Mouse (Mus musculus): ENCODE results near the gene A330070K13Rik. TPM values are rescaled to one million over a fixed set of nuclear protein-coding genes. Genes with fewer than 3 reads are reported as not detected.
A peak's percentile ranks its signal among the peaks of the same experiment; 100 is the strongest.

A330070K13Rik gene
- polyA plus RNA-seq (2015; fragmentation: Nextera tagmentation; extraction: Ambion mirVana) = 0.26 and 0.45 TPM in 2 replicates

DNA sequence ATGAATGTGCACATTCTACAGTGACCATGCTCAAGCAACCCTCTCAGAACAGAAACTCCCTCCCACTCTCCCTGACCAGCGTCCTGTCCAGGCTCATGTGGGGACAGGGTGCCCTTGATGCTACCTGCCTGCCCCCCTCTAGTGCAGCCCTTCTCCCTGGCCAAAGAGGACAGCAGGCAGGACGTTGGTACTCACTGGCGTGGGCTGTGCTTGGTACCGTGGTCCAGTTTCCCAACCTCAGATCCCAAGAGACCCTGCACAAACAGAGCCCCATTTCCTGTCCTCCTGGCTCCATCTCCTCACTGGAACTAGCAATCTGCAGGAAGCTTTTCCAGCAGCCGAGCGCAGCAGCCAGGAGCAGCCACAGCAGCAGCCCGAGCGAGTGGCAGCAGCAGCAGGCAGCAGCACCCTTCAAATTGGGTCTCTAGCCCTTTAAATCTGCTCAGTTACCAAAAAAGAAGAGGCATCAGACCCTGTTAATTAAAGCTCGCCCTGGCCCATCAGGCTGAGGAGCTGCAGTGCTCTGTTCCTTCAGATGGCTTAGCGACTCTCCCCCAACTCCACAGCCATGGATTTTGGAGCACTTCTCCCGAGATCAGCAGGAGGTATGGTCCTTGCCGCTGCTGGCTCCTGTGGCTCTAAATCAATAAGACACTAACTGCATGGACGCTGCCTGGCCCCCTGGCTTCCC lies at the start of gene A330070K13Rik:
Gene A330070K13Rik, minus strand, starts transcription at position 410 of the 691 bp plus-strand sequence.
- H3K27me3 ChIP-seq (replicated peaks) = no peaks in the 10 kb centered on the region
- peaks cover 12% of the 10 kb centered on the region for H3K4me1 ChIP-seq
- H3K4me3 ChIP-seq (replicated peaks) = peak within 1 kb of the TSS; percentile 20
- no peak within 1 kb of the TSS for H3K27ac ChIP-seq (replicated peaks)
- 18% methylated on average over 13 of the region's 13 CpGs for WGBS
- peak within 1 kb of the TSS; percentile 5; the same call in 1 of the 2 replicates for H3K9ac ChIP-seq (replicated peaks)
- no peaks in the 10 kb centered on the region for H3K36me3 ChIP-seq
- ATAC-seq (ENCODE audit: low FRiP score) = no peak
- no peaks in the 10 kb centered on the region for H3K9me3 ChIP-seq (replicated peaks)
- peak within 1 kb of the TSS; percentile 53 for H3K4me2 ChIP-seq

DNA sequence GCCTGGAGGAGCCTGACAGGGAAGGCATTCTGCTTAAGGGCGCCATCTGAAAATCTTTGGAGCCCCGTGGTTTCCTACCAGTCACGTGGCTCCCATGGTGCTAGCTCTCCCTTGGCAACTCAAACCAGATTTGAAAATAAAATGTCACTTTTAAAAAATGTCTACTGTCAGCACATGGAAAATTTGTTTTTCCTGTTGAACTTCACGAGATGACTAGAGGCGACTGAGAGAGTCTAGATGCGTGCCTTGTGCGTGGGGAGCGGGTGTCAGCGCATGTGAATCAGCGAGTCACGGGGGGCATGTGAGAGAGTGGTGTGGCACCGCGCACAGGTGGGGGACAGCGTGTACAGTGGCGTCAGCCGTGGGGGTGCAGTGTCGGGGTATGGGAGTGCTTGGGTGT lies 27.1 kb upstream of the A330070K13Rik start:
- WGBS = 96% methylated on average over 17 of the region's 17 CpGs
- Histone ChIP-seq H3K27me3 (replicated peaks) (no peaks in the 10 kb centered on the region), H3K27ac (replicated peaks) (no peak overlapping the region), H3K4me2 (no peak overlapping the region), H3K4me1 (no peaks in the 10 kb centered on the region), H3K36me3 (no peaks in the 10 kb centered on the region), H3K9ac (replicated peaks) (no peak overlapping the region), H3K4me3 (replicated peaks) (no peak overlapping the region), H3K9me3 (replicated peaks) (peaks cover 6% of the 10 kb centered on the region; the same call in 1 of the 2 replicates)
- ATAC-seq (ENCODE audit: low FRiP score) = no peak

DNA sequence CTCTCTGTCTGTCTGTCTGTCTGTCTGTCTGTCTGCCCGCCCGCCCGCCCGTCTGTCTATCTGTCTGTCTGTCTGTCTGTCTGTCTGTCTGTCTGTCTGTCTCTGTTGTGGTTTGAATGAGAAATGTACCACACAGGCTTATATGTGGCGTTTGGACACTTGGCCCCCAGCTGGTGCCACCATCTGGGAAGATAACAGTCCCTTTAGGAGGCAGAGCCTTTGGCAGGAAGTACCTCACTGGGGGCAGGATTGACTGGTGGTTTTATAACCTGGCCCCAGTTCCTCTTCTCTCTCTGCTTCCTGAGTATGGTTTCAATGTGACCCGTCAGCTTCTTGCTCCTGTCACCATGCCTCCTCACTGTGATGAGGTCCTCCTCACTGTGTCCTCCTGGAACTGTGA lies 25.3 kb upstream of the A330070K13Rik start:
- Histone ChIP-seq H3K4me3 (replicated peaks) (no peak overlapping the region), H3K4me1 (no peaks in the 10 kb centered on the region), H3K9me3 (replicated peaks) (peaks cover 6% of the 10 kb centered on the region; the same call in 1 of the 2 replicates), H3K27me3 (replicated peaks) (no peaks in the 10 kb centered on the region), H3K9ac (replicated peaks) (no peak overlapping the region), H3K36me3 (no peaks in the 10 kb centered on the region), H3K4me2 (no peak overlapping the region), H3K27ac (replicated peaks) (no peak overlapping the region)
- ATAC-seq (ENCODE audit: low FRiP score) = no peak
- 92% methylated on average over 6 of the region's 6 CpGs for WGBS

DNA sequence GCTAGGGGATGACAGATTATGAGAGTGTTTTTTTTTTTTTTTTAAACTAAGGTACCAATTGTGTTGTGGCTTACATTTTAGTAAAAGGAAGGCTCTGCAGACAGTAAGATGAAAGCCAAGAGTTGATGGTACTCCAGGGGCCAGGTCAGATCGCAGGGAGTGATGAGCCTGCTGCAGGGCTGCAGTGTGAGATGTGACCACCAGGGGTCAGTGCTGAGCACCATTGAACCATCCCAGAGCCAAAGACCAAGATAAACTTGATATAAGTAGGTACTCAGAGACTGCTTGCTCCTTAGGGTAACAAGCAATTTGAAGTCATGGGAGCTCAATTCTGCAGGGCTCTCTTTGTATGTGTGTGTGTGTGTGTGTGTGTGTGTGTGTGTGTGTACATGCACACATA lies 20.8 kb upstream of the A330070K13Rik start:
- Histone ChIP-seq H3K27me3 (replicated peaks) (no peaks in the 10 kb centered on the region), H3K4me3 (replicated peaks) (no peak overlapping the region), H3K36me3 (no peaks in the 10 kb centered on the region), H3K9me3 (replicated peaks) (no peaks in the 10 kb centered on the region), H3K4me1 (no peaks in the 10 kb centered on the region), H3K27ac (replicated peaks) (no peak overlapping the region), H3K4me2 (no peak overlapping the region), H3K9ac (replicated peaks) (no peak overlapping the region)
- ATAC-seq (ENCODE audit: low FRiP score) = no peak
- WGBS = 15% methylated on average over 1 of the region's 1 CpGs

DNA sequence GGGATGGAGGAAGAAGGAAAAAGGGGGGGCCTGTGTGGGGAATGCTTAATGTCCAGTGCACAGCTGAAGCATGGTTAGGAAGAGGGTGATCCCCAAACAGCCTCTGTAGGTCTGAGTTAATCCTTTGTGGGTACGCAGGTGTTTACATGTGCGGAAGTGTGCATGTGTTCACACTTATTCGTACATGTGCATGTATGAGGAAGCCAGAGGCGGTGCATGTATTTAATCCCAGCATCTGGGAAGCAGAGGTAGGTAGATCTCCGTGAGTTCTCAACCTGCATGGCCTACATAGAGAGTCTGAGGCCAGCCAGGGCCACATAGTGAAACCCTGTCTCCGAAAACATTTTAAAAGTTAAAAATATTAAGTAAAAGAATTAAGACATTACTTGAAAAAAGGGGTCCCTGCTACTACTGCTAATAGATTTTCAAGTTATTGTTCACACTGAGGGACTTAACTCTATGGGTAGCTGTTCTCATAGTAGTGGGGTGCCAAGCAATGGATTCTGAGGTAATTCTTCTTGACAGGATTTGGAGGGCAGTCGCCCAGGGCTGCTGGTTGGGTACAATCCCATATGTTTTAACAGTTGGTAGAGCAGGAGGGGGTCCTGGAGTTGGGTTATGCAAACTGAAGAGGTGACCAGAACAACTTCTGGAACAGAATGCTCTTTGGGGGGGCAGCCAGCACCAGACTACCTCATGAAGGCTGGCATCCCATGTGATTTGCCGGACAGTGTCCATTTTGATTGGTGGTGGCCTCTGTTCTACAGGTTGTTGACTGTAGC lies 15.9 kb upstream of the A330070K13Rik start:
- no peak overlapping the region for H3K4me2 ChIP-seq
- WGBS = 91% methylated on average over 8 of the region's 8 CpGs
- no peak for ATAC-seq (ENCODE audit: low FRiP score)

DNA sequence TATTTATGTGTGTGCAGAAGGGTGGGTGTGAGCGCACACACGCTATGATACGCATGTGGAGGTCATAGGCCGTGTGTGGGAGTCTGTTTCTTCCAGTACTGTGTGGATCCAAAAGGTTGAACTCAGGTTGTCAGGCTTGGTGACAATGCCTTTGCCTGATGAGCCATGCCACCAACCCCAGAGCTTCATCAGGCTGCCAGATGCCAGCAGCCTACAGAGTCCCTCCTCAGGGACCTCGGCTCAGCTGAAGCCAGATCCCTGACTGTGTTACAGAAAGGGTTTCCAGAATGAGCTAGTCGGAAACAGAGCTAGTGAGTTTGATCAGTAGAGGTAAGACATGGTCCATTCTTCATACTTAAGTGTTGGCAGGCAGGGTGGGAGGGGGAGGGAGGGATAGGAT lies 10.7 kb upstream of the A330070K13Rik start:
- peak; percentile 47; the same call in 1 of the 2 replicates for ATAC-seq (ENCODE audit: low FRiP score)
- no peak overlapping the region for H3K4me3 ChIP-seq (replicated peaks)
- H3K9me3 ChIP-seq (replicated peaks) = no peaks in the 10 kb centered on the region
- no peak overlapping the region for H3K4me2 ChIP-seq
- H3K9ac ChIP-seq (replicated peaks) = no peak overlapping the region
- peak overlapping the region; percentile 35; the same call in 1 of the 2 replicates for H3K27ac ChIP-seq (replicated peaks)
- H3K4me1 ChIP-seq = peaks cover 9% of the 10 kb centered on the region
- H3K36me3 ChIP-seq = no peaks in the 10 kb centered on the region
- WGBS = 66% methylated on average over 6 of the region's 6 CpGs
- H3K27me3 ChIP-seq (replicated peaks) = no peaks in the 10 kb centered on the region

More for the DNA sequence above, 15.9 kb upstream of the A330070K13Rik start:
- H3K27ac ChIP-seq (replicated peaks) = no peak overlapping the region
- no peaks in the 10 kb centered on the region for H3K27me3 ChIP-seq (replicated peaks)
- H3K9ac ChIP-seq (replicated peaks) = no peak overlapping the region
- H3K9me3 ChIP-seq (replicated peaks) = no peaks in the 10 kb centered on the region
- H3K36me3 ChIP-seq = no peaks in the 10 kb centered on the region
- no peaks in the 10 kb centered on the region for H3K4me1 ChIP-seq
- H3K4me3 ChIP-seq (replicated peaks) = no peak overlapping the region

DNA sequence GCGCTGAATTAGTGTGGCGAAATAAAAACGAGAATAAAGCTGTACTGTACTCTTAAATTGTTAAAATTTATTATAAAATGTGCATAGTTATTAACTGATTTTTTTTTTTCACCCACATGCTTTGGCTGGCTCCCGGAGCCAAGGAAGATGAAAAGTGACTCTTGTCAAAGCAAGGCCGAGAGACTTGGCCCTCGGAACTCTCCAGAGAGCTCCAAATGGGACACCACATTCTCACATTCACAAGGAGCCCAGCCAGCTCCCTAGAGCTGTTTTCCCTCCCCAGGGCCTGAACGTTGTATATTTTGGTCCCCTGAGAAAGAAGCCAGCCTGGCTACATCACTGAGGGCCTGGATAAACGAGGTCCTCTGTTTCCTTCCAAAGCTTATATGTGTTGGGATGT lies 10.0 kb upstream of the A330070K13Rik start:
- H3K4me3 ChIP-seq (replicated peaks) = no peak overlapping the region
- H3K27me3 ChIP-seq (replicated peaks) = no peaks in the 10 kb centered on the region
- no peak overlapping the region for H3K9ac ChIP-seq (replicated peaks)
- no peaks in the 10 kb centered on the region for H3K36me3 ChIP-seq
- H3K27ac ChIP-seq (replicated peaks) = peak overlapping the region; percentile 61; the same call in 1 of the 2 replicates
- peaks cover 9% of the 10 kb centered on the region for H3K4me1 ChIP-seq
- no peak for ATAC-seq (ENCODE audit: low FRiP score)
- H3K9me3 ChIP-seq (replicated peaks) = no peaks in the 10 kb centered on the region
- H3K4me2 ChIP-seq = no peak overlapping the region
- 63% methylated on average over 8 of the region's 8 CpGs for WGBS

DNA sequence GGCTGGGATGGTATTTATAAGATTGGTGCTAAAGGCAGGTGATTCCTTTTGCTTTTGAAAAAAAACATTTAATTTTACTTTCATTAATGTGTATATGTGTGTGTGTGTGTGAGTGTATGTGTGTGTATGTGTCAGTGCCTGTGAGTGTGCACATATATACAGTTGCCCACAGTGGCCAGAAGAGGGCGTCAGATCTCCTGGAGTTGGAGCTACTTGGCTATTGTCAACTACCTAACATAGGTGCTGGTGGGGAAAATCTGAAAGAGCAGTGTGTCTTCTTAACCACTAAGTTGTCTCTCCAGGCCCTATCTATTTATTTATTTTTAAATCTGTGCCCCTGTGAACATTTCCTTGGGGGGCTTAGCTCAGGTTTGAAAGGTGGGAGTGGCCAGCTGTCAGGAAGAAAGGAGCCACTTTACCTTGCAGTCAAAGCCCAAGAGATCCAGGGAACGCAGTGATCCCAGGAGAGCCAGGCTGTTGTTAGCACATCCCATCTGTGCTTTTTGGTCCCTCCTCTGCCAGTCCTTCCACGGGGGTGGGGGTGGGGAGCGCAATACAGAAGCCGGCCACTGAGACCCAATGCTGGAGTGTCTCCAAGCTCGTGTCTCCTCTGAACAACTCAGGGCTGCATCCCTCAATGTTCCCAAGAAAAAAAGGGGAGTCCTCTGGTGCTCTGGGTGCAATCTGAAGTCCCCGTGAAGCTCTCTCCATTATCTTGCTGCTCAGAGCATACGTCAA lies 9.4 kb upstream of the A330070K13Rik start:
- Histone ChIP-seq H3K9ac (replicated peaks) (no peak overlapping the region), H3K4me2 (0 out of 2 replicates have a peak overlapping the region, but pooled peaks have one; percentile 13), H3K9me3 (replicated peaks) (no peaks in the 10 kb centered on the region), H3K36me3 (no peaks in the 10 kb centered on the region), H3K27me3 (replicated peaks) (no peaks in the 10 kb centered on the region), H3K27ac (replicated peaks) (peak overlapping the region; percentile 61), H3K4me3 (replicated peaks) (no peak overlapping the region), H3K4me1 (peaks cover 9% of the 10 kb centered on the region)
- no peak for ATAC-seq (ENCODE audit: low FRiP score)
- 39% methylated on average over 8 of the region's 8 CpGs for WGBS

DNA sequence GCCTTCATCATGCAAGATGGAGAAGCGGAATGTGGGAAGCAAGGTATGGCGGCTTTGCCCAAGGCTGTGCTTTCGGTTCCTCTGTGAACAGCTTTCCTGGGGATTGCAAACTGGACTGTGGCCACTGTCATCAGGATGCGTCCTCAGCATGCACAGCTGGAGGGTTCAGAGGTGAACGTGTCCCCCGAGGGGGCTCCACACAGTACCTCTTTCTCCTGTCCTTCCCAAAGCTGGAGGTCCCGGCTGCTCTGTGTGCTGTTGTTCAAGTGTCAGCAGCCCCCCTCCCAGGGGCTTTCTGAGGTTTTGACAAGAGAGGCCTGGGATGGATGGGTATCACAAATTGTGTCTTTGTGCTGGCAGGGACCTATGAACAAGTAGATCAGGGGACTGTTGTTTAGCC lies 2.0 kb upstream of the A330070K13Rik start:
- Histone ChIP-seq H3K9ac (replicated peaks) (no peak overlapping the region), H3K27me3 (replicated peaks) (no peaks in the 10 kb centered on the region), H3K4me1 (peaks cover 12% of the 10 kb centered on the region), H3K36me3 (no peaks in the 10 kb centered on the region), H3K27ac (replicated peaks) (no peak overlapping the region), H3K4me2 (no peak overlapping the region), H3K4me3 (replicated peaks) (no peak overlapping the region), H3K9me3 (replicated peaks) (no peaks in the 10 kb centered on the region)
- 68% methylated on average over 7 of the region's 7 CpGs for WGBS
- ATAC-seq (ENCODE audit: low FRiP score) = no peak

DNA sequence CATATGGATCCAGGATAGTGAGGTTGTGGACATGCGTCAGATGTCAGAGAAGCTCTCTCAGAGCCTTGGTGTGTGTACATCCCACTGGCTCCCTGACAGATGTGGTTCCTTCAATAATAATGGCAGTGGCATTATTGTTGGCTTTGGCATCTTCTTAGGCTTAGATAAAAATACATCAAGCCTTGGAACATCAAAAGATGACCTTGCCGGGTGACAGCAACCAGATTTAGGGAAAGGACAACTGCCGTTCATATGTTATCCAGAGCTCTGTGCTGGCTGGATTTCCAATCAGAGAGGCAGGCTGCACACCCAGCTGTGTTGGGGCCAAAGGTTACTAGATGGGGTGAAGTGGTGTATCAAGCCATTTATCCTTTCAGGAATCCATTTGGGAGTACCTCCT lies 9.0 kb downstream of the A330070K13Rik start:
- WGBS = 95% methylated on average over 3 of the region's 3 CpGs
- Histone ChIP-seq H3K9me3 (replicated peaks) (no peaks in the 10 kb centered on the region), H3K36me3 (no peaks in the 10 kb centered on the region), H3K9ac (replicated peaks) (no peak overlapping the region), H3K4me2 (no peak overlapping the region), H3K4me3 (replicated peaks) (no peak overlapping the region), H3K27me3 (replicated peaks) (no peaks in the 10 kb centered on the region), H3K27ac (replicated peaks) (no peak overlapping the region), H3K4me1 (no peaks in the 10 kb centered on the region)
- no peak for ATAC-seq (ENCODE audit: low FRiP score)

DNA sequence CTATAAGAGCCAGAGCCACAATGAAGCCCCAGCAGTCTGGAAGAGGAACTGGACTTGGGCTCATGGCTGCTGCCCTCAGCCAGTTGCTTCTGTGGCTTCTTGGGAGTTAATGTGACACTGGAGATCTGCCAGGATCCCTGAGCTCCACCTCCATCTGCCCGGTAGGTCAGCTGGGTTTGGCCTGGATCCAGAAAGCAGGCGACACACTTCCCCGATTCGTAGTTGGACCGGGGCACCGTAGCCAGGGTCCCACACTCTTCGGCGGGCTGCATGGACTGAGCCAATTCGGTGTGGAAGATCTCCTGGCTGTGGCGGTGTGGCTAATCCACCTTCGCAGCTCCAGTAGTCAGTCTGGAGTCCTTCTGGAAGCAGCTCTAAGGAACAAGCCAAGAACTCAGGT lies 15.2 kb downstream of the A330070K13Rik start, which contains the start of gene Caln1:
Gene Caln1, plus strand, starts transcription at position 219 of the 400 bp plus-strand sequence.
- H3K36me3 ChIP-seq = no peaks in the 10 kb centered on the region
- ATAC-seq (ENCODE audit: low FRiP score) = no peak
- no peak within 1 kb of the TSS for H3K27ac ChIP-seq (replicated peaks)
- no peak within 1 kb of the TSS for H3K4me2 ChIP-seq
- WGBS = 72% methylated on average over 11 of the region's 11 CpGs
- H3K9ac ChIP-seq (replicated peaks) = no peak within 1 kb of the TSS
- no peaks in the 10 kb centered on the region for H3K4me1 ChIP-seq
- no peak within 1 kb of the TSS for H3K4me3 ChIP-seq (replicated peaks)
- H3K9me3 ChIP-seq (replicated peaks) = no peaks in the 10 kb centered on the region
- no peaks in the 10 kb centered on the region for H3K27me3 ChIP-seq (replicated peaks)

All from neural tube, embryonic 15.5 days (tissue).